Mouse (Mus musculus) E14TG2a.4 (cell line): Measurements from ENCODE around the gene Fgd4.
"Not testable (repeated sequence)": the region's sequence is repeated elsewhere in the genome, so short reads cannot be mapped to it uniquely, and the experiment has no call there.

Experiments used
- H3K27me3 ChIP-seq: 2 replicates; pipeline ENCODE4 v1.6.1; 2014; ENCODE audit warnings: low read length, control low read depth; ENCODE audit not compliant: insufficient read depth
- H3K36me3 ChIP-seq: 2 replicates; pipeline ENCODE4 v1.6.1; 2014; ENCODE audit warnings: low read length, control low read depth; ENCODE audit not compliant: insufficient read depth
- H3K4me1 ChIP-seq: replicated peaks from 2 replicates; pipeline ENCODE4 v1.6.1; 2014; ENCODE audit warnings: low read depth, low read length, control low read depth
- H3K4me3 ChIP-seq: replicated peaks from 2 replicates; pipeline ENCODE4 v1.5.1; 2014; ENCODE audit warnings: mild to moderate bottlenecking, low read length
- H3K9me3 ChIP-seq: 2 replicates; pipeline ENCODE4 v1.6.1; 2014; ENCODE audit warnings: low read length, control low read depth
- CTCF ChIP-seq: conservative IDR thresholded peaks from 2 replicates; pipeline ENCODE4 v1.5.1; 2014; ENCODE audit warnings: low read length
- NANOG ChIP-seq: IDR thresholded peaks from 2 replicates; pipeline ENCODE4 v1.6.1; 2014; ENCODE audit warnings: borderline replicate concordance, low read length, mixed read lengths
- POU5F1 ChIP-seq: IDR thresholded peaks from 2 replicates; pipeline ENCODE4 v1.6.1; 2014; ENCODE audit warnings: low read length, borderline replicate concordance

Gene Fgd4

DNA sequence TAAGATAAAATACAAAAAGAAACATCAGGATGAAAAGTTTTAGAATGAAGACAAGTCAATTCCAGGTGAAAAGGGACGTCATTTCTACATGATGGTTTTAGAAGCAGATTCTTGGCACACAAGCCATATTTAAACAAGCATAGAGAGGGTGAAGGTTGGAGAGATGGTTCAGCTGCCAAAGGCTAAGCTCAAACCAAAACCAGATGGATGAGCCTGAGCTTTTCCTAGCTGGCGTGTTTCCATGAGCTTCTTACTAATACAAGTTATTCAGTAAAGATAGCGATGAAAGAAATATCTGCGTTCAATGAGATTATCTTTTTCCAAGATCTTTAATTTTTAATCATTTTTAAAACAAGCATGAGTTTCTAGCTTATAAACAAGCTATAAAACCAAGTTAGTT lies 115.7 kb downstream of the Fgd4 start:
- H3K4me3 ChIP-seq, result no peak overlapping the region
- no peaks in the 10 kb centered on the region for H3K27me3 ChIP-seq
- no peak for TF ChIP-seq CTCF
- TF ChIP-seq NANOG, result no peak
- no peak for TF ChIP-seq POU5F1
- H3K9me3 ChIP-seq, result no peaks in the 10 kb centered on the region
- no peaks in the 10 kb centered on the region; the same call in 1 of the 2 replicates for H3K4me1 ChIP-seq
- peaks cover 13% of the 10 kb centered on the region for H3K36me3 ChIP-seq

DNA sequence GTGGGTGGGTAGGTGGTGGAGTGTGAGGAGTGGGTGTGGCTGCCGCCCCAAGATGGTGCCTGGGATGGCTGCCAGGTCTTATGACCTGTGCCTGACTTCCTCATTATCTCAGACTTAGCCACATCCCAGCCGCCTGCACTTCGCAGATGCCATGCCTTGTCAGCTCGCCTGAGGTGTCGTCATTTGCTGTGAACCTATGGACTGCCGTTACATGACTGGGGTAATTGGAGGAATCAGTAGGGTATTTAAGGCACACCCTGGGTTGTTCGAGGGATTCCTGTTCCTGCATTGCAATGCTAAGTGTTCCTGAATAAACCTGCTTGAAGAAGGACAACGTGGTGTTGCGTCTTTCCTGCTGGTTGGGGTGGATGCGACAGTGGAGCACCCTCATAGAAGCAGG lies 126.9 kb downstream of the Fgd4 start:
- H3K4me1 ChIP-seq, H3K4me3 ChIP-seq, H3K27me3 ChIP-seq, H3K9me3 ChIP-seq: not testable (repeated sequence)
- peaks cover 35% of the 10 kb centered on the region for H3K36me3 ChIP-seq

DNA sequence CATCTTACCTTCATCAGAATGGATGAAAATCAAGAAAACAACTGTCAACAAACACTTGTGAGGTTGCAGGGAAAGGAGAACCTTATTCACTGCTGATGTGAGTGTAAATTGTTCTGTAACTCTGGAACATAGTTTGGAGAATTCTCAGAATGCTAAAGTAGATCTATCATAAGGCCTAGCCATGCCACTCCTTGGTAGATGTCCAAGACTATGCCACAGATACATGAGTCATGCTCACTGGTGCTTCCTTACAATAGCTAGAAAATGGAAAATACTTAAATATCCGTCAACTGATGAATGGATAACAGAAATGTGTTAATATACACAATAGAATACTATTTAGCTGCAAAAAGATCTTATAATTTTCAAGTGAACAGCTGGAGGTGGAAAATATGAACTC lies 150.3 kb downstream of the Fgd4 start:
- no peaks in the 10 kb centered on the region for H3K4me1 ChIP-seq
- H3K9me3 ChIP-seq, result no peaks in the 10 kb centered on the region; the same call in 1 of the 2 replicates
- H3K4me3 ChIP-seq, result no peak overlapping the region
- TF ChIP-seq POU5F1, result no peak
- no peak for TF ChIP-seq NANOG
- no peak for TF ChIP-seq CTCF
- no peaks in the 10 kb centered on the region for H3K27me3 ChIP-seq
- peaks cover 9% of the 10 kb centered on the region; the same call in 1 of the 2 replicates for H3K36me3 ChIP-seq

DNA sequence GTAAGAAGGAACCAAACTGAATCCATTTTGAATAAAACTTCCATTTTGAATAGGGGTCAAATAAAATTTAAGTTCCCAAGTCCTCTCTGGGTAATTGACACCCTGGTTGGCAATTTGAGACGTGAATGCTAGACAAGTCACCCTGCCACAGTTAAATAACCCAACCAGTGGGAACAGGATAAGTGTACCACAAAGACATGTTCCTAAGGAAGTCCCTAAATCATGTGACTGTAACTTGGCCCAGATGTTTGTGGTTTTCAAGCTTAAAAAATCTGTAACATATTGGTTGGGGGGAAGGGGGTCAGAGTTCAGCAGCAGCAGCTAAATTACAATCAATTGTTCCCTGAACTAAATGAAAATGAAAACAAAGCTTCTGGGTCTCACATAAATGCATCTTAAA lies 161.9 kb downstream of the Fgd4 start:
- Histone ChIP-seq H3K4me1 (no peaks in the 10 kb centered on the region), H3K27me3 (no peaks in the 10 kb centered on the region), H3K4me3 (no peak overlapping the region), H3K36me3 (peaks cover 25% of the 10 kb centered on the region), H3K9me3 (peaks cover 45% of the 10 kb centered on the region)
- no peak for TF ChIP-seq NANOG
- TF ChIP-seq CTCF, result no peak
- no peak for TF ChIP-seq POU5F1

DNA sequence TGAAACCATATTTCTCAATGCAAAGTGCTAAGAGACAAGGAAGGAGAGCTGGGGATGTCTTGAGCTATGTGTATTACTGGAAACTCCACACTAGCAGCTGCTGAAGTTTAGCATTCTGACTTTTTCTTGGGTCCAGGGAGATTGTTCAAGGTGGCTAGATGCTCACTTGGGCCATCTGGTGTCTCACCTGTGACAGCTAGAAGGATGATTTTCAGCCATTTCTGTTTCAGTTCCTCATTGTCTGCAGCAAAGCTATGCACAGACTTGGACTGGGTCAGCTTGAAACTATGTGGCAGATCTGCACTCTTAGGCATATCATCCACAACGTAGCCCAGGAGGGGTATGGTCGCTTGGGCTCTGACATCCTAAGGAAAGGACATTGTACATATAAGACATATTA lies 177.9 kb downstream of the Fgd4 start:
- H3K36me3 ChIP-seq, result peaks cover 14% of the 10 kb centered on the region
- H3K9me3 ChIP-seq, result no peaks in the 10 kb centered on the region; the same call in 1 of the 2 replicates
- no peak for TF ChIP-seq NANOG
- TF ChIP-seq CTCF, result no peak
- no peak for TF ChIP-seq POU5F1
- H3K4me1 ChIP-seq, result no peaks in the 10 kb centered on the region
- H3K4me3 ChIP-seq, result no peak overlapping the region
- H3K27me3 ChIP-seq, result no peaks in the 10 kb centered on the region

DNA sequence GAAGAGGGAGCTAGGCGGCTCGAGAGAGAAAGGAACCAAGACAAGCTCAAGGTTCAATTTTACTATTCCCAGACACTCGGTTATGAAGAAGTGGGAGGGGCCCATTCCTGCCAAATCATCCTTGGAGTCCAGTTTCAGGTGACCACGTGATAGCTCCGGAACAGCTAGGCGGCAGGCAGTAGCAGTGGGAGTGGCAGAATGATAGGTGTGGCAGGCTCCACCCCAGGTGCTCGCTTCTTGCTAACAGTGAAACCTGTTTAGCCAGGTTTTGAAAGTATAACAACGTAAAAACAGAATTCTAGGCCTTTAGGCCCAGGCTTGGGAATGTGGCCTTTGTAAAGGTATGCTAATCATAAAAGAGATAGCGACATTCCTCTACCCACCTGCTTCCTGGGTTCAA lies 233.1 kb downstream of the Fgd4 start:
- H3K36me3 ChIP-seq, H3K4me1 ChIP-seq, H3K4me3 ChIP-seq, H3K27me3 ChIP-seq: not testable (repeated sequence)
- H3K9me3 ChIP-seq, result peaks cover 16% of the 10 kb centered on the region
